In genomic region chr3:109491568-109491967, GRCm38 (mm10) we compare ENCODE assay signal across 8 mouse cellular contexts.
DNase-seq lines count a peak whose midpoint lies in the region; ATAC-seq and TF ChIP-seq lines count a peak whose summit lies in the region.

No protein-coding gene starts in this region.

- no peak overlapping the region for H3K4me2 ChIP-seq in liver, embryonic 11.5 days
- H3K4me2 ChIP-seq in forebrain, postnatal 0 days (ENCODE audit: low read depth) = no peak overlapping the region
- H3K4me2 ChIP-seq in midbrain, embryonic 14.5 days (ENCODE audit: low read length) = no peak overlapping the region

- H3K36me3 ChIP-seq in liver, embryonic 11.5 days (ENCODE audit: control insufficient read depth, insufficient read depth, low read length) = no peaks in the 10 kb centered on the region
- H3K36me3 ChIP-seq in forebrain, postnatal 0 days (ENCODE audit: insufficient read depth) = no peaks in the 10 kb centered on the region
- no peaks in the 10 kb centered on the region for H3K36me3 ChIP-seq in midbrain, embryonic 14.5 days (ENCODE audit: control insufficient read depth, insufficient read depth, low read length)

- H3K4me1 ChIP-seq in liver, embryonic 11.5 days (replicated peaks; ENCODE audit: control insufficient read depth, insufficient read depth, low read length) = no peaks in the 10 kb centered on the region
- H3K4me1 ChIP-seq in forebrain, postnatal 0 days (ENCODE audit: insufficient read depth) = no peaks in the 10 kb centered on the region
- H3K4me1 ChIP-seq in midbrain, embryonic 14.5 days (ENCODE audit: control insufficient read depth, insufficient read depth, low read length) = peaks cover 3% of the 10 kb centered on the region; the same call in 1 of the 2 replicates

- no peak overlapping the region for H3K4me3 ChIP-seq in liver, embryonic 11.5 days (ENCODE audit: low read depth, low read length)
- no peak overlapping the region for H3K4me3 ChIP-seq in forebrain, postnatal 0 days (ENCODE audit: low read depth, low read length)
- no peak overlapping the region for H3K4me3 ChIP-seq in left cerebral cortex, adult 2 months
- H3K4me3 ChIP-seq in midbrain, embryonic 14.5 days (replicated peaks; ENCODE audit: low read depth, low read length) = no peak overlapping the region

- no peak for ATAC-seq in liver, embryonic 11.5 days (replicated peaks; ENCODE audit: low FRiP score)
- ATAC-seq in forebrain, postnatal 0 days = peak; percentile 72
- ATAC-seq in inflammation-experienced regulatory T-cells, adult 6 months = peak; percentile 48
- ATAC-seq in midbrain, embryonic 14.5 days (ENCODE audit: low FRiP score, low TSS enrichment) = peak; percentile 53; the same call in 1 of the 2 replicates

- no peaks in the 10 kb centered on the region for H3K27me3 ChIP-seq in liver, embryonic 11.5 days (replicated peaks; ENCODE audit: control insufficient read depth, insufficient read depth, low read length)
- no peaks in the 10 kb centered on the region for H3K27me3 ChIP-seq in forebrain, postnatal 0 days (ENCODE audit: insufficient read depth, low read length)
- no peaks in the 10 kb centered on the region for H3K27me3 ChIP-seq in midbrain, embryonic 14.5 days (ENCODE audit: control insufficient read depth, insufficient read depth, low read length)

- H3K9me3 ChIP-seq in liver, embryonic 11.5 days (ENCODE audit: control insufficient read depth, low read length) = no peaks in the 10 kb centered on the region
- no peaks in the 10 kb centered on the region for H3K9me3 ChIP-seq in forebrain, postnatal 0 days (ENCODE audit: low read length)
- no peaks in the 10 kb centered on the region for H3K9me3 ChIP-seq in midbrain, embryonic 14.5 days (ENCODE audit: control insufficient read depth, low read length)

- 10% methylated on average over 2 of the region's 2 CpGs for WGBS in liver, embryonic 11.5 days
- 9% methylated on average over 2 of the region's 2 CpGs for WGBS in forebrain, postnatal 0 days
- 6% methylated on average over 2 of the region's 2 CpGs for WGBS in midbrain, embryonic 14.5 days

- H3K9ac ChIP-seq in liver, embryonic 11.5 days (ENCODE audit: low read depth, low read length) = no peak overlapping the region
- no peak overlapping the region for H3K9ac ChIP-seq in forebrain, postnatal 0 days
- no peak overlapping the region for H3K9ac ChIP-seq in midbrain, embryonic 14.5 days (replicated peaks; ENCODE audit: low read length)

- intact Hi-C loops in left cerebral cortex, adult 2 months (cut with DNase I) = loop anchor here (1.0 kb wide), 1 partner anchor 320 kb away; no protein-coding TSS in a partner anchor

- peak; percentile 92 for TF ChIP-seq CTCF in forebrain, postnatal 0 days (IDR thresholded peaks at IDR 0.05; ENCODE audit: low read depth)
- peak; percentile 81 for TF ChIP-seq CTCF in left cerebral cortex, adult 2 months (IDR thresholded peaks at IDR 0.05)

- DNase-seq in liver = peak; percentile 45
- no peak for DNase-seq in liver, embryonic 11.5 days (ENCODE audit: low spot score)
- DNase-seq in cerebellum, adult 11-12 months = peak; percentile 15
- DNase-seq in forebrain, postnatal 0 days = peak; percentile 92
- DNase-seq in left cerebral cortex, adult 2 months (ENCODE audit: extremely low spot score in 1 of 2, low spot score in 2 of 2) = peak; percentile 69 to 72
- DNase-seq in midbrain, embryonic 14.5 days = peak; percentile 94
- peak; percentile 17 to 62 for DNase-seq in spleen, postnatal 10 days (ENCODE audit: low spot score in 2 of 2)

- H3K27ac ChIP-seq in liver, embryonic 11.5 days (ENCODE audit: low read depth, low read length) = no peak overlapping the region
- H3K27ac ChIP-seq in forebrain, postnatal 0 days (ENCODE audit: low read depth, low read length) = no peak overlapping the region
- no peak overlapping the region for H3K27ac ChIP-seq in left cerebral cortex, adult 2 months
- no peak overlapping the region for H3K27ac ChIP-seq in midbrain, embryonic 14.5 days (replicated peaks; ENCODE audit: low read depth, low read length)
